Mouse (Mus musculus): ENCODE measurements around the gene Stk32c.

- TF ChIP-seq GATA1 (IDR thresholded peaks at IDR 0.05; ENCODE audit: low read length) (no peak), TAL1 (IDR thresholded peaks at IDR 0.05; ENCODE audit: low read length) (no peak)
Measured at GRCm38 (mm10) chr7:139247881-139248614, 34.9 kb upstream of the Stk32c start, which contains the start of gene Pwwp2b.
